Mouse (Mus musculus): ENCODE data around the gene Tuba1a.

- no peak for TF ChIP-seq CTCF (IDR thresholded peaks at IDR 0.05; ENCODE audit: low read depth)
- no peak for TF ChIP-seq EP300 (optimal IDR thresholded peaks at IDR 0.05)
These were observed 34.2 kb upstream of the Tuba1a start for GRCm38 (mm10) chr15:98987661-98988181.

Measured in stomach, postnatal 0 days (tissue).